ENCODE assay signal across 15 mouse cellular contexts in genomic region chr1:193001587-193001986, GRCm38 (mm10). TPM values are rescaled to one million over a fixed set of nuclear protein-coding genes. Genes with fewer than 3 reads are reported as not detected.
DNase-seq lines count a peak whose midpoint lies in the region; ATAC-seq and TF ChIP-seq lines count a peak whose summit lies in the region.
"Had no signal": no experiment of that assay in that cellular context is flagged by ENCODE, and none has a peak within 500 bp of the region (broad histone marks: within the 10 kb centered on the region; RNA-seq: fewer than 3 reads in every experiment).

No protein-coding gene starts in this region.

- 0 out of 2 replicates have a peak, but pooled peaks cover 13% of the 10 kb centered on the region for H3K36me3 ChIP-seq in liver, embryonic 12.5 days
- no peaks in the 10 kb centered on the region for H3K36me3 ChIP-seq in stomach, embryonic 15.5 days
- H3K36me3 ChIP-seq: embryonic facial prominence, embryonic 15.5 days had no signal

- H3K9me3 ChIP-seq in liver, embryonic 12.5 days (replicated peaks): no peaks in the 10 kb centered on the region
- H3K9me3 ChIP-seq in stomach, embryonic 15.5 days: no peaks in the 10 kb centered on the region
- H3K9me3 ChIP-seq: embryonic facial prominence, embryonic 15.5 days had no signal

- H3K4me3 ChIP-seq in layer of hippocampus, adult 2 months: no peak overlapping the region
- no peak overlapping the region for H3K4me3 ChIP-seq in liver, embryonic 12.5 days
- H3K4me3 ChIP-seq in stomach, embryonic 15.5 days (replicated peaks): no peak overlapping the region
- H3K4me3 ChIP-seq: embryonic facial prominence, embryonic 15.5 days had no signal

- peaks cover 70% of the 10 kb centered on the region for H3K4me1 ChIP-seq in liver, embryonic 12.5 days
- no peaks in the 10 kb centered on the region for H3K4me1 ChIP-seq in stomach, embryonic 15.5 days
- H3K4me1 ChIP-seq: embryonic facial prominence, embryonic 15.5 days had no signal

- no peaks in the 10 kb centered on the region for H3K27me3 ChIP-seq in liver, embryonic 12.5 days (replicated peaks)
- H3K27me3 ChIP-seq in stomach, embryonic 15.5 days (replicated peaks): no peaks in the 10 kb centered on the region
- H3K27me3 ChIP-seq: embryonic facial prominence, embryonic 15.5 days; Patski had no signal

- no peak for DNase-seq in layer of hippocampus, adult 2 months (ENCODE audit: low spot score in 2 of 2)
- DNase-seq in layer of hippocampus, adult 11-12 months (ENCODE audit: low spot score): no peak
- peak; percentile 89 for DNase-seq in c-Kit-positive CD71-positive TER-119-positive erythroid progenitor cells, embryonic 14.5 days (ENCODE audit: low spot score)
- DNase-seq in kidney, postnatal 10 days: no peak
- no peak for DNase-seq in right cerebral cortex, adult 18-20 months
- DNase-seq: cerebellum, postnatal 36 days; heart, postnatal 36 days; lung, adult 2 months; thymus, postnatal 36 days had no signal

- ATAC-seq in liver, embryonic 12.5 days: peak; percentile 99
- peak; percentile 97 for ATAC-seq in stomach, embryonic 15.5 days (ENCODE audit: insufficient read depth, low FRiP score, low read depth)
- ATAC-seq: CD4-positive, CD25-positive, alpha-beta regulatory T cell, adult 4 months; Patski had no signal

- peak overlapping the region; percentile 49 for H3K9ac ChIP-seq in liver, embryonic 12.5 days
- H3K9ac ChIP-seq in stomach, embryonic 15.5 days: no peak overlapping the region
- H3K9ac ChIP-seq: embryonic facial prominence, embryonic 15.5 days had no signal

- TF ChIP-seq CTCF in layer of hippocampus, adult 2 months (conservative IDR thresholded peaks at IDR 0.05): no peak

- 12% methylated on average over 2 of the region's 2 CpGs for WGBS in liver, embryonic 12.5 days (ENCODE audit: insufficient replicate concordance)
- WGBS in stomach, embryonic 15.5 days: 71% methylated on average over 2 of the region's 2 CpGs

- peak overlapping the region; percentile 59 for H3K4me2 ChIP-seq in liver, embryonic 12.5 days
- H3K4me2 ChIP-seq in stomach, embryonic 15.5 days: no peak overlapping the region
- H3K4me2 ChIP-seq: embryonic facial prominence, embryonic 15.5 days; midbrain, embryonic 11.5 days had no signal

- H3K27ac ChIP-seq in layer of hippocampus, adult 2 months: peak overlapping the region; percentile 7; the same call in 1 of the 2 replicates
- peak overlapping the region; percentile 98 for H3K27ac ChIP-seq in liver, embryonic 12.5 days
- H3K27ac ChIP-seq in stomach, embryonic 15.5 days: no peak overlapping the region
- H3K27ac ChIP-seq: embryonic facial prominence, embryonic 15.5 days had no signal

RNA-seq across cellular contexts. Expression of gene Syt14, which starts 34.0 kb away (rescaled TPM):
- 10 to 100 TPM; 26.6 to 31.1 TPM for total RNA-seq in layer of hippocampus, adult 2 months (2021)
- polyA plus RNA-seq in liver, embryonic 12.5 days (2016; fragmentation: Nextera tagmentation; extraction: Ambion mirVana): 5.5 and 6.0 TPM in 2 replicates
- 1.7 and 1.9 TPM in 2 replicates for polyA plus RNA-seq in stomach, embryonic 15.5 days (2015; fragmentation: Nextera tagmentation; extraction: Ambion mirVana)
